Mouse (Mus musculus): ENCODE results near the gene 1190007I07Rik. TPM values are rescaled to one million over a fixed set of nuclear protein-coding genes. Genes with fewer than 3 reads are reported as not detected.
"Not testable (repeated sequence)": the region's sequence is repeated elsewhere in the genome, so short reads cannot be mapped to it uniquely, and the experiment has no call there.

1190007I07Rik gene
- total RNA-seq, 2 experiments from 2014 or later: 19.9 to 20.8 TPM

- DNase-seq (ENCODE audit: low spot score in 2 of 2): no peak
- intact Hi-C loops (cut with DNase I): loop anchor here (10.0 kb wide), 1 partner anchor 224 kb away; no protein-coding TSS in a partner anchor
These were observed 8.1 kb upstream of the 1190007I07Rik start for GRCm38 (mm10) chr10:82631133-82631532.

GRCm38 (mm10) chr10:82630497-82630896 is 7.5 kb upstream of the 1190007I07Rik start:
- DNase-seq (ENCODE audit: low spot score in 2 of 2): no peak
- intact Hi-C loops (cut with DNase I): loop anchor here (10.0 kb wide), 1 partner anchor 224 kb away; no protein-coding TSS in a partner anchor

GRCm38 (mm10) chr10:82629586-82630255 is 6.7 kb upstream of the 1190007I07Rik start, which contains the start of gene Tdg:
Gene Tdg, plus strand, starts transcription at chr10:82629828.
- DNase-seq (ENCODE audit: low spot score in 2 of 2): peak; percentile 90 to 93
- intact Hi-C loops (cut with DNase I): loop anchor here (10.0 kb wide), 1 partner anchor 225 kb away; no protein-coding TSS in a partner anchor

- DNase-seq (ENCODE audit: low spot score in 2 of 2): no peak
- intact Hi-C loops (cut with DNase I): no loop called here
These were observed 6.1 kb upstream of the 1190007I07Rik start for GRCm38 (mm10) chr10:82629111-82629585.

DNA sequence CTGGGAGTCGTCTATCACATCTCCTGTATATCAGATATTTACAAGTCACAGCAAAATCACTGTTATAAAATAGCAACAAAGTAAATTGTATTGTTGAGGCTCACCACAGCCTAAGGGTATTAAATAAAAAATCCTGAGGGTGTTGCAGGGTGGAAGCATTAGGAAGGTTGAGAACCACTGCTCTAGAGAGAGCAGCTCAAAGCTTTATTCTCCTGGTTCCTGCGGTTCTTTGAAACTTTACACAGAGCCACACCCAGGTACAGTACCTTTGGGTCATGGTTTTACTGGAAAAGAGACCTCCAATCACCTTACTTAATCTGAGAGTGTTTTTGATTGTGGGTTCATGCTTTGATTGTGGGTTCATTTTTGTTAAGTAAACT is 515 bp upstream of the 1190007I07Rik start:
- intact Hi-C loops (cut with DNase I): not testable (repeated sequence)

DNA sequence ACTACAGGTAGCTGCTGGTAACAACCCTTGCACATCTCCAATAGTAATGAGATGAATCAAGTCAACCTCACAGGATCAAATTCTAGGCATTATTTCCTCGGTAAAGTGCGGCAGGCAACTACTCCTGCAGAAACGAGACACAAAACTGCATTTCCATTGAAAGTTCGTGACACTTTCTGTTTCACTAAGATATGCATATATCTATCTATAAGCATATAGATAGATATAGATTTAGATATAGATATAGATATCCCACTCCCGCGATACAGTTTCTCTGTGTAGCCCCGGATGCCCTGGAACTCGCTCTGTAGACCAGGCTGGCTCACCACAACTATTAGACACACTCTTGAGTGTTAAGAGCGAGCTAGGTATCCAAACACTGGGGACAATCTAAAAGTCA is 793 bp downstream of the 1190007I07Rik start:
- no peak for DNase-seq (ENCODE audit: low spot score in 2 of 2)
- intact Hi-C loops (cut with DNase I): no loop called here

More for the DNA sequence above, 515 bp upstream of the 1190007I07Rik start:
- not testable (repeated sequence) for DNase-seq (ENCODE audit: low spot score in 2 of 2)

- DNase-seq (ENCODE audit: low spot score in 2 of 2); intact Hi-C loops (cut with DNase I): not testable (repeated sequence)
These were observed 28.6 kb downstream of the 1190007I07Rik start for GRCm38 (mm10) chr10:82594421-82594820.

DNA sequence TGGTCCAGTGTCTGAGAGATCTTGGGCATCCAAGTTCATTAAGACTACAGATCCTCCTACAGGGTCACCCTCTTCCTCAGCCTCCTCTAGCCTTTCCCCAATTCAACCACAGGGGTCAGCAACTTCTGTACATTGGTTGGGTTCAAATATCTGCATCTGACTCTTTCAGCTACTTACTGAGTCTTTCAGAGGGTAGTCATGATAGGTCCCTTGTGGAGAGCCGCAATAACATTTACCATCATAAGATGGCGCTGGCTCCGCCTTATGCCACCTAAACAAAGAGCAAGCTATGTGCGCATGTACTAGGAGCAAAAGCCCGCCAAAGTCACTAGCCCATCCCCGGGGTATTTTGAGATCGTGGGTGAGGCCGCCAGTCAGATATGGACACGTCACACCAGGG is 33.4 kb downstream of the 1190007I07Rik start:
- intact Hi-C loops (cut with DNase I); DNase-seq (ENCODE audit: low spot score in 2 of 2): not testable (repeated sequence)

GRCm38 (mm10) chr10:82571091-82571490 is 51.9 kb downstream of the 1190007I07Rik start:
- DNase-seq (ENCODE audit: low spot score in 2 of 2); intact Hi-C loops (cut with DNase I): not testable (repeated sequence)

Other genes starting within 250 kb of the 1190007I07Rik start
- not detected for gene Gm1553, start 130.6 kb downstream of the 1190007I07Rik start, total RNA-seq (2021)
- gene Tdg, start 6.6 kb upstream of the 1190007I07Rik start, total RNA-seq (2021): 10 to 100 TPM; 50.0 to 55.6 TPM
- gene Glt8d2, start 67.4 kb upstream of the 1190007I07Rik start, total RNA-seq (2021): 10 to 100 TPM; 14.6 to 22.7 TPM
- 10 to 100 TPM; 43.0 to 45.2 TPM for gene Hcfc2, start 72.9 kb upstream of the 1190007I07Rik start, total RNA-seq (2021)
- 10 to 100 TPM; 59.7 to 63.4 TPM for gene Nfyb, start 140.9 kb upstream of the 1190007I07Rik start, total RNA-seq (2021)
- 10 to 100 TPM; 43.0 to 43.4 TPM for gene Txnrd1, start 210.7 kb upstream of the 1190007I07Rik start, total RNA-seq (2021)
- gene Eid3, start 243.4 kb upstream of the 1190007I07Rik start, total RNA-seq (2021): 1 to 10 TPM in 1 of 2 experiments, under 1 TPM in 1; 0.66 to 2.4 TPM

All from left cerebral cortex, postnatal 25 days (tissue).